Mouse (Mus musculus): ENCODE results near the gene Amt.
"Not testable (repeated sequence)": the region's sequence is repeated elsewhere in the genome, so short reads cannot be mapped to it uniquely, and the experiment has no call there.

The Amt gene

GRCm38 (mm10) chr9:108284410-108284809 lies 12.2 kb upstream of the Amt start:
- no peak for DNase-seq

GRCm38 (mm10) chr9:108287526-108288238 lies 9.0 kb upstream of the Amt start:
- DNase-seq, result not testable (repeated sequence)

GRCm38 (mm10) chr9:108289347-108289746 lies 7.3 kb upstream of the Amt start:
- no peak for DNase-seq

GRCm38 (mm10) chr9:108290016-108290750 lies 6.5 kb upstream of the Amt start, which contains the start of gene Nicn1:
TSS of gene Nicn1 (plus strand) at chr9:108290429.
- DNase-seq, result peak; percentile 81 to 89

GRCm38 (mm10) chr9:108290773-108291172 lies 5.9 kb upstream of the Amt start:
- no peak for DNase-seq

GRCm38 (mm10) chr9:108301853-108302252 lies 5.2 kb downstream of the Amt start:
- no peak for DNase-seq

GRCm38 (mm10) chr9:108304716-108305115 lies 8.1 kb downstream of the Amt start:
- DNase-seq, result no peak

GRCm38 (mm10) chr9:108305170-108305569 lies 8.5 kb downstream of the Amt start:
- peak in 1 of 2 experiments; percentile 25 for DNase-seq

- DNase-seq, result peak; percentile 99 to 100
Observed at GRCm38 (mm10) chr9:108305629-108306520, 9.2 kb downstream of the Amt start, which contains the start of the genes Rhoa and Tcta. TSS of gene Rhoa (plus strand) at chr9:108306129. TSS of gene Tcta (minus strand) at chr9:108306160.

- DNase-seq, result peak; percentile 76 to 77
Observed at GRCm38 (mm10) chr9:108306571-108306980, 9.9 kb downstream of the Amt start.

- no peak for DNase-seq
Observed at GRCm38 (mm10) chr9:108307021-108307807, 10.6 kb downstream of the Amt start.

- no peak for DNase-seq
Observed at GRCm38 (mm10) chr9:108308141-108308540, 11.5 kb downstream of the Amt start.

- no peak for DNase-seq
Observed at GRCm38 (mm10) chr9:108317572-108317971, 20.9 kb downstream of the Amt start.

- no peak for DNase-seq
Observed at GRCm38 (mm10) chr9:108318462-108318861, 21.8 kb downstream of the Amt start.

GRCm38 (mm10) chr9:108322054-108322453 lies 25.4 kb downstream of the Amt start:
- not testable (repeated sequence) for DNase-seq

GRCm38 (mm10) chr9:108324784-108325183 lies 28.1 kb downstream of the Amt start:
- no peak for DNase-seq

- no peak for DNase-seq
Observed at GRCm38 (mm10) chr9:108325811-108326210, 29.2 kb downstream of the Amt start.

- DNase-seq, result no peak
Observed at GRCm38 (mm10) chr9:108337848-108338550, 41.3 kb downstream of the Amt start.

- no peak for DNase-seq
Observed at GRCm38 (mm10) chr9:108338551-108338885, 41.9 kb downstream of the Amt start.

GRCm38 (mm10) chr9:108338886-108339781 lies 42.5 kb downstream of the Amt start, which contains the start of gene Gpx1:
TSS of gene Gpx1 (plus strand) at chr9:108338903.
- peak; percentile 89 to 92 for DNase-seq
